Mouse (Mus musculus) liver, embryonic 12.5 days (tissue): ENCODE measurements around the gene Dctn3. TPM values are rescaled to one million over a fixed set of nuclear protein-coding genes. Genes with fewer than 3 reads are reported as not detected.

Experiments used
- ATAC-seq: fragments of 200-750 bp; cut with Nextera tagmentation; 2 replicates; pipeline ENCODE4 v1.8.0; 2017; ENCODE audit warnings: moderate number of reproducible peaks, mild to moderate bottlenecking, moderate library complexity
- H3K27ac ChIP-seq: fragments of 300-500 bp; sonication (generic); 2 replicates; pipeline ENCODE4 v1.5.1; 2016; ENCODE audit warnings: mild to moderate bottlenecking
- H3K27me3 ChIP-seq: fragments of 300-500 bp; sonication (generic); replicated peaks from 2 replicates; pipeline ENCODE4 v1.6.1; 2016; ENCODE audit warnings: mild to moderate bottlenecking, moderate library complexity
- H3K36me3 ChIP-seq: fragments of 300-500 bp; sonication (generic); 2 replicates; pipeline ENCODE4 v1.6.1; 2016; ENCODE audit warnings: mild to moderate bottlenecking, moderate library complexity
- H3K4me1 ChIP-seq: fragments of 300-500 bp; sonication (generic); 2 replicates; pipeline ENCODE4 v1.6.1; 2016
- H3K4me2 ChIP-seq: fragments of 300-500 bp; sonication (generic); 2 replicates; pipeline ENCODE4 v1.6.1; 2016; ENCODE audit warnings: mild to moderate bottlenecking, moderate library complexity
- H3K4me3 ChIP-seq: fragments of 300-500 bp; sonication (generic); 2 replicates; pipeline ENCODE4 v1.5.1; 2016; ENCODE audit warnings: mild to moderate bottlenecking, moderate library complexity
- H3K9ac ChIP-seq: fragments of 300-500 bp; sonication (generic); 2 replicates; pipeline ENCODE4 v1.6.1; 2016; ENCODE audit warnings: mild to moderate bottlenecking, moderate library complexity
- H3K9me3 ChIP-seq: fragments of 300-500 bp; sonication (generic); replicated peaks from 2 replicates; pipeline ENCODE4 v1.6.1; 2016; ENCODE audit warnings: mild to moderate bottlenecking, moderate library complexity
- WGBS: fragments of 180-500 bp; shearing (Covaris S2); methylation state at CpG from one replicate; pipeline ENCODE4 v1.1.7; 2016; ENCODE audit not compliant: insufficient replicate concordance; 5-methylcytosine and 5-hydroxymethylcytosine counted together
- polyA plus RNA-seq: library from polyadenylated mRNA; unstranded; fragments of >200 nt; fragmentation: Nextera tagmentation; extraction: Ambion mirVana; gene quantifications from 2 replicates; pipeline ENCODE4 v1.2.1, GENCODE M21; 2016

Dctn3 gene
- polyA plus RNA-seq, 1 experiment from 2014 or later: 92.2 TPM

DNA sequence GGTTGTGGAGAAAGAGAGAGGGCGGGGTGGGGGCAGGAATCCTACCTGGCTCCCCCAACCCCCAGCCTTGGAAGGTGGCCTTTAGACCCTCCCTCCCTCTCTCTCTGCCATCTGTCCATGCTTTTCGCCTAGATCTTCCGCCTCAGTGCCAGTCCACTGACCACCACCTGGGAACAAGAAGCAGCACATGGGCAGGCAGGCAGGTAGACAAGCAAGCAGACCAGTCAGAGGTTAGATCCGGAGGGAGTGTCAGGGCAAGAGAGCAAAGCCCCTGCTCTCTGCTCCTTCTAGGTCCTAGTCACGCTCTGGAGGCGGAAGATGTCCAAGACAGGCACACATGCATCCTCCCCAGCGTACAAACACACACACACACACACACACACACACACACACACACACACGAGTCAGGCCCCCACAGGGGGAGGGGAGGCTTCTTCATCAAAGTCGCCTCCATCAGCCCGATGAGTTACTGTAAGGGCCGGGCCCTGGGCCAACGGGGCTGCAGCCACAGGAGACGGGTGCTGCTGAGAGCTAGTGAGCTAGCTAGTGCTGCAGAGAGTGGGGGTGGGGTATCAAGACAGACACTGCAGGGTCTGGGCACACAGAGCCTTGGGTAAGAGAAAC is 45.9 kb downstream of the Dctn3 start:
- H3K4me2 ChIP-seq: no peak overlapping the region
- WGBS: 43% methylated on average over 13 of the region's 13 CpGs
- no peaks in the 10 kb centered on the region for H3K36me3 ChIP-seq
- peaks cover 8% of the 10 kb centered on the region; the same call in 1 of the 2 replicates for H3K4me1 ChIP-seq
- no peak overlapping the region for H3K4me3 ChIP-seq
- H3K9me3 ChIP-seq: no peaks in the 10 kb centered on the region
- ATAC-seq: no peak
- no peak overlapping the region for H3K27ac ChIP-seq
- peaks cover 92% of the 10 kb centered on the region for H3K27me3 ChIP-seq
- no peak overlapping the region for H3K9ac ChIP-seq

DNA sequence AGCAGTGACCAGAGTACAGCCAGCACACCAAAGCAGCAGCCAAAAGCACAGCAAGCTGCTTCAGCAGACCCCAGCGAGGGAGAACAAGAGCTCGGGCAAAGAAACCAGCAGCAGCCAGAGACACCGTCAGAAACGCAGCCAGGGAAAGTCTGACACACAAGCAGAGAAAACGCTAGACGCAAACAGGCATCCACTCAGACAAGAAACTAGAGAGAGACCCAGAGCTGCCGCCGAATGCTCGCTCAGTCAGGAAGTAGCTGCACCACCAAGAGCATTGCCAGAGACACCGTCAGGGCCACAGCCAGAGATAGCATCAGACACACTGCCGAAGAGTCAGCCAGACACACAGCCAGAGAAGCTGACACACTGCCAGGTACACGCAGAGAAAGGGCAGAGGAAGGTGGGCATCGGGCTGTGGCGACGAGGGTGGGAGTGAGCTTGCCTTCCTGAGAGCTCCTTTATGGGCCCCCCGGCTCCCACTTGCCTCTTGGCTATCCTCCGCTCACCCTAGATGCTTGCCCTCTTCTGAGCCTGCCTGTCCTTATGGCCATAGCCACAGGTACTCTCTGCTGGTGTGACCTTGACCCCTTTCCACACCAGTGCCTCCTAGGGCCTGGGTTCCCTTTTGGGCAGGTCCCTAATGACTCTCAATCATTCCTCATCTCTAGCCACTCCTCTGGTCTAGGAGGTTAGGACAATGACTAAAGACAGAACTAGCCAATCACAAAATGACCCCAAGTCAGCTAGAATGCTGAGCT is 46.5 kb downstream of the Dctn3 start:
- H3K9ac ChIP-seq: no peak overlapping the region
- H3K27ac ChIP-seq: no peak overlapping the region
- peaks cover 94% of the 10 kb centered on the region for H3K27me3 ChIP-seq
- H3K4me2 ChIP-seq: no peak overlapping the region
- no peak for ATAC-seq
- WGBS: 36% methylated on average over 17 of the region's 17 CpGs
- H3K4me1 ChIP-seq: peaks cover 14% of the 10 kb centered on the region; the same call in 1 of the 2 replicates
- no peak overlapping the region for H3K4me3 ChIP-seq
- no peaks in the 10 kb centered on the region for H3K9me3 ChIP-seq
- no peaks in the 10 kb centered on the region for H3K36me3 ChIP-seq

DNA sequence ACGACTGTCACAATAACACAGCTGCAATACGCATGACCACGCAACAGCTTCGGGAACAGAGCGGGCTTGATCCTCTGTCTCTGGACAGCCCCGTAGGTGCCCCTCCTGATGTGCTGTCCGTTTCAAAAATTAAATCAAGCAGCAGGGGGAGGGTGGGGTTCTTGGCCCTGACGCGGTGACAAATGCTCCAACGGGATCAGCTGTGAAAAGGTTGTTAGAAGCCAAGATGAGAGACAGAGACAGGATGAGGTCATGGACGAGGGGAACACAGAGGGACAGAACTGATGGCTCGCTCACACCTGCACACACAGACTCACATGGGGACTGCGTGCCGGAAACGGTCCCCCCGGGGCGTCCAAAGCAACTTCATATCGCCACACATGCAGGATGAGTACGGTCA is 49.8 kb downstream of the Dctn3 start:
- Histone ChIP-seq H3K9me3 (no peaks in the 10 kb centered on the region), H3K4me2 (no peak overlapping the region), H3K27ac (no peak overlapping the region), H3K27me3 (peaks cover 76% of the 10 kb centered on the region), H3K4me3 (no peak overlapping the region), H3K36me3 (no peaks in the 10 kb centered on the region), H3K4me1 (0 out of 2 replicates have a peak, but pooled peaks cover 12% of the 10 kb centered on the region), H3K9ac (no peak overlapping the region)
- ATAC-seq: no peak
- 59% methylated on average over 19 of the region's 19 CpGs for WGBS

DNA sequence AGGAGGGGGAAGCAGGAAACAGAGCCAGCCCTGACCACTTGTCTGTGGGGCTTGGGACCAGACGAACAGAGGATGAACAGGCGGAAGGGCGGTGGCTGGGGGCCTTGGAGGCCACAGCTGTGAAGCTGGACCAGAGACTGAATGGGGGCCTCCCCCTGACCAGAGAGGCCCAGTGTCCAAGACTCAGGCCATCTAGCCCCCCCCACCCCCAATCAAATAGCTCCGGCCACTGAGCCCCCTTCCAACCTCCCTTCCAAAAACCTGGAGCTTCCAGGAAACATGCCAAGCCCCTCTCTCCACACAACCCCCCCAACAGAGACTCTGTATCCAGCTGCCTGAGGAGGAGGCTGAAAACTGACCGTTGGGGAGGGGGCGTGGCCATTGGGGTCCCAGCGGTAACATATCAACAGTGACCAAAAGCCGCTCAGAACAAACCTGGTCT is 50.4 kb downstream of the Dctn3 start:
- no peaks in the 10 kb centered on the region for H3K9me3 ChIP-seq
- no peak for ATAC-seq
- H3K27ac ChIP-seq: no peak overlapping the region
- H3K4me2 ChIP-seq: no peak overlapping the region
- 0 out of 2 replicates have a peak, but pooled peaks cover 12% of the 10 kb centered on the region for H3K4me1 ChIP-seq
- H3K9ac ChIP-seq: no peak overlapping the region
- 29% methylated on average over 8 of the region's 8 CpGs for WGBS
- H3K36me3 ChIP-seq: no peaks in the 10 kb centered on the region
- no peak overlapping the region for H3K4me3 ChIP-seq
- peaks cover 71% of the 10 kb centered on the region for H3K27me3 ChIP-seq

DNA sequence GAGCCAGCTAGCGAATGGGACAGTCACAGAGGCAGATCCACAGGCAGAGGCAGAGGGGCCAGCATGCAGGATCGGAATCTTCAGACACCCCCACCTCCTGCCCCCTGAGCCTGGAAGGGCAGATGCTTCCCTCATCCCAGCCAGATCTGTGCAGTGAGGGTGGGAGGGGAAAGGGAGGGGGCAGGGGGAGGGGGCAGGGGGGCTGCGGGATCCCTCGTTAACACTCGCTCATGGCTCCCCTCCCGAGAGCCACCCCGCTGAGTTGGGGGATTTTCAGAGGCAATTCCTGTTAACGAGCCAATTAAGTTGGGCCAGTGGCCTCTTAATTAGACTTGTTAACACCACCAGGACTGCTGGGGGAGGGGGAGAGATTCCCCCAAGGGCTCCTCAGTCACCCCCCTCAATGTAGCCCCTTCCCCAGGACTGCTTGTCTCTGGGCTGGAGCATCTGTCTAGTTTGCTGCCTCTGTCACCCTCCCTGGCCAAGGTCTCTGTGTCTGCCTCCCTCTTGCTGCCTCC is 50.9 kb downstream of the Dctn3 start:
- peaks cover 66% of the 10 kb centered on the region for H3K27me3 ChIP-seq
- WGBS: 19% methylated on average over 8 of the region's 8 CpGs
- no peak overlapping the region for H3K4me2 ChIP-seq
- ATAC-seq: no peak
- no peak overlapping the region for H3K4me3 ChIP-seq
- H3K9me3 ChIP-seq: no peaks in the 10 kb centered on the region
- no peak overlapping the region for H3K9ac ChIP-seq
- no peaks in the 10 kb centered on the region for H3K36me3 ChIP-seq
- H3K4me1 ChIP-seq: 0 out of 2 replicates have a peak, but pooled peaks cover 12% of the 10 kb centered on the region
- no peak overlapping the region for H3K27ac ChIP-seq

DNA sequence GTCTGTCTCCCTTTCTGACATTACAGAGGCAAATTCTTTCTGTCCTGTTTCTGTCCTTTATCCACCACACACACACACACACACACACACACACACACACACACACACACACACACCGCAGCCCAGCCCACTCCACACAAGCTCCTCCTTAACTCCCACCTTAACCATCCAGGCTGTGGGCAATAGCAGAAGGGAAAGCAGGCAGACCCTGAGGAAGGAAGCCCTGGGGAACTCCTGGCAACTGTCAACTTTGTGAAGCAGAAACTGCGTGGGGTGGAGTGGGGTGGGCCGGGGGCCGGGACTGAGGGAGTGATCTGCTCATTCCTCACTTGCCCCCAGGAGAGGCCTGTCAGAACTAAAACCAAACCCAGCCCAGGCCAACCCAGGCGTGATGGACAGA is 51.5 kb downstream of the Dctn3 start:
- Histone ChIP-seq H3K27ac (no peak overlapping the region), H3K4me2 (no peak overlapping the region), H3K36me3 (no peaks in the 10 kb centered on the region), H3K4me3 (no peak overlapping the region), H3K9me3 (no peaks in the 10 kb centered on the region), H3K27me3 (peaks cover 66% of the 10 kb centered on the region), H3K4me1 (0 out of 2 replicates have a peak, but pooled peaks cover 11% of the 10 kb centered on the region), H3K9ac (no peak overlapping the region)
- 46% methylated on average over 5 of the region's 5 CpGs for WGBS
- ATAC-seq: no peak

DNA sequence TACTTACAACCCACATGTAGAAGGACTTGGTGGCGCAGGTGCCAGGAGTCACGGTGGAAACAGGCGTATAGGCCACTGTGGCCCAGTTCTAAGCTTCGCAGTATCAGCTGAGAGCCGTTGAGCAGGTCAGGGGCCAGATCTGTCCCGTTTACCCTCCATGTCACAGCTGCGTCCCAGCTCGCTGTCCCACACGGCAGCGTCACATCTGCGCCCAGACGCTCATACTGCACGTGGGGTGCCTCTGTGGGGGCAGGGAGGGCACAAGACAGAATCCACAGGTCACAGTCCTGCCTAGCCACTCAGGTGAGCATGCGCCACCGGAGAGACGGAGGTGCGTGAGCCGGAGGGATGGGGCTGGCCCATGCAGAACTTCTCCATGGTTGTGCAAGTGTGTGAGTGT is 52.1 kb downstream of the Dctn3 start:
- WGBS: 72% methylated on average over 18 of the region's 18 CpGs

DNA sequence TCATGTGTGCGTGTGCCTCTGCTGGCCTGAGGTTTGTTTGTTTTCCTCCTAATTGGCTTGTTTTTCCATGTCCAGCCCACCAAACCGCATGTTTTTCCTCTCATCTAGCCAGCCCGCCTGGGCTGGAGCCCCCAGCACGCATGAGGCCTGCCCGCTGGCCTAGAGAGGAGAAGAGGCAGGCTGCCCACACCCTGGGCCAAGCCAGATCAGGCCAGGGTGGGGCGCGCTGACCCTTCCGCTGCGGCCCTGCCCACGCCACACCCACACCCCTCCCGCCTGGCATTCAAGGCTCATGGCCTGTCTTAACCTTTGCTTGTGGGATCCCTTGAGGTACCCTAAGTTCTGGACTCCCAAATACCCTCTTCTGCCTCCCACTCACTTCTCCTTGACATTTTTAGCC is 56.3 kb downstream of the Dctn3 start:
- no peak for ATAC-seq
- H3K9ac ChIP-seq: no peak overlapping the region
- H3K27me3 ChIP-seq: peaks cover 55% of the 10 kb centered on the region
- H3K9me3 ChIP-seq: no peaks in the 10 kb centered on the region
- H3K36me3 ChIP-seq: no peaks in the 10 kb centered on the region
- no peak overlapping the region for H3K4me3 ChIP-seq
- H3K4me2 ChIP-seq: no peak overlapping the region
- H3K4me1 ChIP-seq: peaks cover 24% of the 10 kb centered on the region
- 71% methylated on average over 11 of the region's 11 CpGs for WGBS
- H3K27ac ChIP-seq: no peak overlapping the region

More for the DNA sequence above, 52.1 kb downstream of the Dctn3 start:
- H3K4me3 ChIP-seq: no peak overlapping the region
- H3K9me3 ChIP-seq: no peaks in the 10 kb centered on the region
- no peak overlapping the region for H3K4me2 ChIP-seq
- 0 out of 2 replicates have a peak, but pooled peaks cover 7% of the 10 kb centered on the region for H3K4me1 ChIP-seq
- H3K27me3 ChIP-seq: peaks cover 60% of the 10 kb centered on the region
- ATAC-seq: no peak
- H3K9ac ChIP-seq: no peak overlapping the region
- no peaks in the 10 kb centered on the region for H3K36me3 ChIP-seq
- no peak overlapping the region for H3K27ac ChIP-seq

DNA sequence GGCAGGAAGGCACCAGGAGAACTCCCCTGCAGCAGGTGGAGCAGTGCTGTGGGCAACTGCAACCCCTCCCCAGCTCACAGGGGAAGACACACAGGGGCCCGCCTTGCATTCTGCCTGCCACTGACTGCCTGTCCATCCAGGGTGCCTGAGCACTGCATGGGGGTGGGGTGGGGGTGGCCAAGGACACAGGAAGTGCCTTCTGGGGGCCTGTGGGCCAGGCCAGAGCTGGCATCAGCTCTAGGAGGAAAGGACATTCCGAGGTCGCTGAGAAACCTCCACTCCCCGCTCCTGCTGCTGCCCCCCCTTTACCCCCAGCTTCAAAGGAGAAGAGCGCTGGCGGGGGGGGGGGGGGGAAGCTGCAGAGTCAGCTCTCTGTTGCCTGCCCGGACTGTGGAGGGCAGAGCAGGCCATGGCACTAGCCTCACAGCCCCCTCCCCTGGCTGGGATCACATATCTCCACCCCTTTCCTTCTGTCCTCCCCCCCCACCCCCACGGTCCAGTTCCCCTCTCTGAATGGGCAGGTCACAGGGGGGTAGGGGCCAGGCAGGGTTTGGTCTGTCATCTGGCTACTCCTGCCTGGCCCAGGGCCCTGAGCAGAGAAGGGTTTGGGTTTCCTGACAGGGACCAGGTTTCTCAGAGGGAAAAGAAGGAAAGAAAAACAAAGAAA is 57.8 kb downstream of the Dctn3 start:
- no peak for ATAC-seq
- H3K4me2 ChIP-seq: no peak overlapping the region

More for the DNA sequence above, 57.8 kb downstream of the Dctn3 start:
- Histone ChIP-seq H3K9ac (no peak overlapping the region), H3K27ac (no peak overlapping the region), H3K36me3 (no peaks in the 10 kb centered on the region), H3K9me3 (no peaks in the 10 kb centered on the region), H3K4me3 (no peak overlapping the region), H3K4me1 (peaks cover 28% of the 10 kb centered on the region), H3K27me3 (peaks cover 49% of the 10 kb centered on the region)
- 5% methylated on average over 6 of the region's 8 CpGs for WGBS

Other genes starting within 250 kb of the Dctn3 start
- 0.57 and 0.98 TPM in 2 replicates for gene AI464131, start 220.1 kb downstream of the Dctn3 start, polyA plus RNA-seq
- not detected in 2 replicates for gene 1110017D15Rik, start 205.8 kb downstream of the Dctn3 start, polyA plus RNA-seq
- gene Fam219a, start 153.6 kb downstream of the Dctn3 start, polyA plus RNA-seq: 1.0 and 2.0 TPM in 2 replicates
- gene Dnaic1, start 153.4 kb downstream of the Dctn3 start, polyA plus RNA-seq: 0.51 and 0.61 TPM in 2 replicates
- gene Enho, start 82.8 kb downstream of the Dctn3 start, polyA plus RNA-seq: 1.1 and 1.5 TPM in 2 replicates
- 1.4 and 1.7 TPM in 2 replicates for gene Cntfr, start 26.1 kb downstream of the Dctn3 start, polyA plus RNA-seq
- gene Il11ra1, start 23.2 kb downstream of the Dctn3 start, polyA plus RNA-seq: 39.7 and 43.0 TPM in 2 replicates
- gene Rpp25l, start 9.6 kb downstream of the Dctn3 start, polyA plus RNA-seq: 39.1 and 44.9 TPM in 2 replicates
- gene Arid3c, start 8.0 kb upstream of the Dctn3 start, polyA plus RNA-seq: not detected in 2 replicates
- 25.2 and 25.7 TPM in 2 replicates for gene Galt, start 32.1 kb upstream of the Dctn3 start, polyA plus RNA-seq
- 49.6 and 51.2 TPM in 2 replicates for gene Sigmar1, start 33.0 kb upstream of the Dctn3 start, polyA plus RNA-seq
- 9.8 and 10.3 TPM in 2 replicates for gene Ccl27a, start 51.1 kb upstream of the Dctn3 start, polyA plus RNA-seq
- not detected in 2 replicates for gene Gm21541, start 180.4 kb upstream of the Dctn3 start, polyA plus RNA-seq
- gene Gm20878, start 218.4 kb upstream of the Dctn3 start, polyA plus RNA-seq: 0.28 and 0.42 TPM in 2 replicates
- 0.04 TPM in 1 of 2 replicates, not detected in the other for gene Fam205a4, start 242.9 kb upstream of the Dctn3 start, polyA plus RNA-seq